Mouse (Mus musculus) CH12.LX (cell line): ENCODE results near the gene Hoxa10.

Experiments used
- CHD2 ChIP-seq: IDR thresholded peaks from 2 replicates; pipeline ENCODE4 v1.6.1; 2011; ENCODE audit warnings: low read length, improper control_type of control experiment
- CTCF ChIP-seq, 2 experiments: IDR thresholded peaks in 1 of 2; conservative IDR thresholded peaks in 1 of 2; 2 replicates each; pipeline ENCODE4 v1.5.1; 2011 to 2012; ENCODE audit warnings: low read depth in 2 of 2, low read length in 2 of 2, improper control_type of control experiment in 1 of 2, inconsistent platforms in 1 of 2, mild to moderate bottlenecking in 1 of 2, moderate library complexity in 1 of 2
- EP300 ChIP-seq: IDR thresholded peaks from 2 replicates; pipeline ENCODE4 v1.6.1; 2011; ENCODE audit warnings: low read length, improper control_type of control experiment
- MAZ ChIP-seq: IDR thresholded peaks from 2 replicates; pipeline ENCODE4 v1.6.1; 2012; ENCODE audit warnings: low read depth, mild to moderate bottlenecking, inconsistent platforms, low read length, improper control_type of control experiment, moderate library complexity
- MEF2A ChIP-seq: IDR thresholded peaks from 2 replicates; pipeline ENCODE4 v1.6.1; 2014; ENCODE audit warnings: low read depth, mild to moderate bottlenecking, inconsistent platforms, low read length, improper control_type of control experiment, borderline replicate concordance
- MXI1 ChIP-seq: IDR thresholded peaks from 2 replicates; pipeline ENCODE4 v1.6.1; 2011; ENCODE audit warnings: mild to moderate bottlenecking, low read depth, low read length, improper control_type of control experiment
- POLR2A ChIP-seq: IDR thresholded peaks from 2 replicates; pipeline ENCODE4 v1.6.1; 2011; ENCODE audit warnings: low read depth, mild to moderate bottlenecking, improper control_type of control experiment, low read length
- RAD21 ChIP-seq: IDR thresholded peaks from 2 replicates; pipeline ENCODE4 v1.6.1; 2011; ENCODE audit warnings: low read depth, mild to moderate bottlenecking, low read length, improper control_type of control experiment, moderate library complexity
- USF1 ChIP-seq: IDR thresholded peaks from 2 replicates; pipeline ENCODE4 v1.6.1; 2014; ENCODE audit warnings: low read depth, mild to moderate bottlenecking, inconsistent platforms, low read length, improper control_type of control experiment

DNA sequence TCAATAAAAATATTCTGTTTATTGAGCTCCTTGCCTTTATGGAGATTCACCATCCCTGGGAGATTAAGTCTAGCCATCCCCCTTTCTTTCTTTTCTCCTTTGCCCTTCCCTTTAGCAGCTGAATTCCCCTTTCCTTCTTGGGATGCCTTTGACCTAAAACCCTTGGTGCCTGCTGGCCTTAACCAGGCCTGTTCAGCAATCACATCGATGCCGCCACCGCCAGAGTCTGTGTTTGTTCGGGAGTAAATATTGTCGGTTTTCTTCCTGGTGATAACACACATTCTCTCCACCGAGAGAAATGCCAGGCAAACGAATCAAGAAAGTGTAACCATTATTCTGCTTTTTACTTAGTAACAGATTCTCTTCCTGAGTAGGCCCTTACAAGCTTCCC, 2.5 kb downstream of the Hoxa10 start:
- TF ChIP-seq MXI1 (no peak), USF1 (no peak), EP300 (no peak), RAD21 (no peak), MEF2A (no peak), CTCF (conservative IDR thresholded peaks at IDR 0.05 in 1 of 2, IDR thresholded peaks at IDR 0.05 in 1 of 2; ENCODE audit: low read depth in 2 of 2, low read length in 2 of 2) (no peak), CHD2 (no peak), MAZ (no peak), POLR2A (no peak)
